In genomic region chr7:73055891-73056290, GRCm38 (mm10) we compare ENCODE assay signal across 23 mouse cellular contexts.
DNase-seq lines count a peak whose midpoint lies in the region; ATAC-seq and TF ChIP-seq lines count a peak whose summit lies in the region.
"Had no signal": no experiment of that assay in that cellular context is flagged by ENCODE, and none has a peak within 500 bp of the region (broad histone marks: within the 10 kb centered on the region; RNA-seq: fewer than 3 reads in every experiment).

No protein-coding gene starts in this region.

- POLR2A ChIA-PET in Patski (lab: Charles Lee): interaction anchor here (0.6 kb wide), 1 partner anchor 629 kb away, joined by 5 read pairs; no protein-coding TSS in a partner anchor

- in situ Hi-C loops in Patski (cut with MboI; ENCODE audit: low pct_unique_long_range_greater_than_20kb): no loop called here

- H3K36me3 ChIP-seq in intestine, embryonic 15.5 days: no peaks in the 10 kb centered on the region
- no peaks in the 10 kb centered on the region for H3K36me3 ChIP-seq in intestine, postnatal 0 days (ENCODE audit: control insufficient read depth, insufficient read depth)
- H3K36me3 ChIP-seq: embryonic facial prominence, embryonic 13.5 days; embryonic facial prominence, embryonic 15.5 days; forebrain, embryonic 10.5 days; forebrain, embryonic 12.5 days had no signal

- H3K4me2 ChIP-seq in intestine, embryonic 15.5 days (replicated peaks): no peak overlapping the region
- H3K4me2 ChIP-seq in intestine, postnatal 0 days (replicated peaks; ENCODE audit: low read depth): no peak overlapping the region
- H3K4me2 ChIP-seq: embryonic facial prominence, embryonic 13.5 days; embryonic facial prominence, embryonic 15.5 days; forebrain, embryonic 12.5 days had no signal

- no peaks in the 10 kb centered on the region for H3K4me1 ChIP-seq in intestine, embryonic 15.5 days (replicated peaks)
- no peaks in the 10 kb centered on the region for H3K4me1 ChIP-seq in intestine, postnatal 0 days (replicated peaks; ENCODE audit: control insufficient read depth, insufficient read depth, low read length)
- H3K4me1 ChIP-seq: embryonic facial prominence, embryonic 13.5 days; embryonic facial prominence, embryonic 15.5 days; forebrain, embryonic 10.5 days; forebrain, embryonic 12.5 days had no signal

- H3K9me3 ChIP-seq in intestine, embryonic 15.5 days: no peaks in the 10 kb centered on the region
- no peaks in the 10 kb centered on the region for H3K9me3 ChIP-seq in intestine, postnatal 0 days (ENCODE audit: control insufficient read depth)
- H3K9me3 ChIP-seq: embryonic facial prominence, embryonic 13.5 days; embryonic facial prominence, embryonic 15.5 days; forebrain, embryonic 10.5 days; forebrain, embryonic 12.5 days had no signal

- no peak overlapping the region for H3K9ac ChIP-seq in intestine, embryonic 15.5 days
- H3K9ac ChIP-seq in intestine, postnatal 0 days (ENCODE audit: low read depth, low read length): no peak overlapping the region
- H3K9ac ChIP-seq: embryonic facial prominence, embryonic 13.5 days; embryonic facial prominence, embryonic 15.5 days; forebrain, embryonic 12.5 days had no signal

- peak; percentile 58 for DNase-seq in 3T3-L1 (ENCODE audit: low read depth, low spot score)
- DNase-seq in Patski (ENCODE audit: low read depth, low spot score): no peak
- DNase-seq in heart, adult 8-10 months (ENCODE audit: low spot score): no peak
- no peak for DNase-seq in gastrocnemius, postnatal 14 days
- DNase-seq: adrenal gland, adult 2 months; adrenal gland, postnatal 10 days; adrenal gland, postnatal 25 days; cerebellum, adult 11 months; cerebellum, adult 18-20 months; cerebellum, adult 8-10 months; cerebellum, adult 9-11 months; cerebellum, postnatal 14 days; cerebellum, postnatal 36 days; embryo, embryonic 11 days had no signal

- H3K27ac ChIP-seq in intestine, embryonic 15.5 days: no peak overlapping the region
- H3K27ac ChIP-seq in intestine, postnatal 0 days (ENCODE audit: low read depth, low read length): no peak overlapping the region
- H3K27ac ChIP-seq: embryonic facial prominence, embryonic 13.5 days; embryonic facial prominence, embryonic 15.5 days; forebrain, embryonic 10.5 days; forebrain, embryonic 12.5 days had no signal

- no peak for TF ChIP-seq CTCF in intestine, postnatal 0 days (IDR thresholded peaks at IDR 0.05; ENCODE audit: low read depth)
- no peak for TF ChIP-seq CTCF in Patski (IDR thresholded peaks at IDR 0.05)

- H3K4me3 ChIP-seq in intestine, embryonic 15.5 days (replicated peaks): no peak overlapping the region
- H3K4me3 ChIP-seq in intestine, postnatal 0 days (ENCODE audit: low read depth, low read length): no peak overlapping the region
- H3K4me3 ChIP-seq: embryonic facial prominence, embryonic 13.5 days; embryonic facial prominence, embryonic 15.5 days; erythroblast, embryonic 14.5 days; forebrain, embryonic 10.5 days; forebrain, embryonic 12.5 days had no signal

- peak; percentile 25; the same call in 1 of the 2 replicates for ATAC-seq in intestine, embryonic 15.5 days
- no peak for ATAC-seq in intestine, postnatal 0 days
- ATAC-seq in Patski: peak; percentile 26
- ATAC-seq: forebrain, embryonic 14.5 days; forebrain, embryonic 16.5 days had no signal

- intact Hi-C loops in gastrocnemius, postnatal 14 days (cut with DNase I; ENCODE audit: low total_unique reads): no loop called here

- CTCF ChIA-PET in Patski (lab: Charles Lee): interaction anchor here (2.9 kb wide), 1 partner anchor 9 kb away, joined by 11 read pairs; no protein-coding TSS in a partner anchor

- H3K27me3 ChIP-seq in intestine, embryonic 15.5 days (replicated peaks): no peaks in the 10 kb centered on the region
- H3K27me3 ChIP-seq in intestine, postnatal 0 days (replicated peaks; ENCODE audit: control insufficient read depth, insufficient read depth, low read length): no peaks in the 10 kb centered on the region
- H3K27me3 ChIP-seq in Patski: no peaks in the 10 kb centered on the region
- H3K27me3 ChIP-seq: embryonic facial prominence, embryonic 13.5 days; embryonic facial prominence, embryonic 15.5 days; forebrain, embryonic 12.5 days had no signal

- 72% methylated on average over 2 of the region's 2 CpGs for WGBS in intestine, embryonic 15.5 days
- 66% methylated on average over 2 of the region's 2 CpGs for WGBS in intestine, postnatal 0 days
